Mouse (Mus musculus) left cerebral cortex, postnatal 14 days (tissue): ENCODE measurements around the gene Cd55b. TPM values are rescaled to one million over a fixed set of nuclear protein-coding genes. Genes with fewer than 3 reads are reported as not detected.

Experiments used
- DNase-seq, 2 experiments: peaks; one replicate each; pipeline ENCODE4 v3.0.0; 2021 to 2022; ENCODE audit warnings: low spot score in 2 of 2, mixed read lengths in 1 of 2
- intact Hi-C: fragments of 180-260 bp; cut with DNase I; formaldehyde crosslinking; loops from one replicate; pipeline ENCODE4 v1.15.1; 2025
- total RNA-seq, 2 experiments: library from RNA; stranded (reverse); gene quantifications; 2 replicates each; pipeline ENCODE4 v1.2.3; 2021

Gene Cd55b
- total RNA-seq, 2 experiments from 2014 or later = 0.59 TPM; not detected in 1

DNA sequence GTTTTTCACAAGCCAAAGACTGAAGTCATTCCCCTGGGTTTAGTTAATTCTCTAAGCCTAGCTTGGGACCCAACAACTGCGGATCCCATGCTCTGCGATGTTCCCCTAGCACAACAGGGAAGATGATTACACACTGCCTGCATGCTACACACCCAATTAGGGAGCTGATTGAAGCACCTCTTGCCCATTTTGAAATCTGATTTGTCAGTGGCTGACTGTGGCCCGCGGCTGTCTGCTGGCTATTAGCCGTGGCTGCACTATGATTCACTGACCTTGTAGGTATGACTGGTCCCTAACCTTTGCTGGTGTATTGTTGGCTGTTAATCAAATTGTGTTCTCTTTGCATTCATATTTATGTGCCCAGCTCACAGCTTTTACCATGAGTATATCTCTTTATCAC lies 51.5 kb downstream of the Cd55b start:
- intact Hi-C loops = no loop called here

DNA sequence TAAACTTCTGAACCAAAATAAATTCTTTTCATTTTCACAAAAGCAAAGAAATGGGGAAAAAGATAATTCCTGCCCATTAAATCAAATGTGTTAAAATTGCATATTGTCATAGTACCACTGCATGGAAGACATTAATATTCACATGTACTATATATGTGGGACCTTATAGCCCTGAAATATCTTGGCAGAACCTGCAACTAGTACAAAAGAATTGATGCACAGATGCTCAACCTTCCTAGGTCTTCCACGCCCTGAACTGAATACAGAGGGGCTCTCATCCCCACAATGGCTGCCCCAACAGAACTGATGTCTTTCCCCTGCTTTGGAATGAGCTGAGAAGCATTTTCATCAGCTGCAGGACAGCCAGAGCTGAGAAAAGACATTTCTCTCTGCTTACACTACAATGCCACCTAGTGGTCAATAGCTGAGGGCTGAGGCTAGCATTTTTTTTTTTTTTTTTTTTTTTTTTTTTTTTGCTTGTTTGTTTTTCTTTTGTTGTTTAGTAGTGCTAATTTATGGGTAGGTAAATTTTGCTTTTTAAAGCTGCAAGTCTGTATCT lies 72.7 kb downstream of the Cd55b start:
- intact Hi-C loops = loop anchor here (10.0 kb wide), 1 partner anchor 1475 kb away; no protein-coding TSS in a partner anchor
- DNase-seq = peak; percentile 40 to 52

More for the DNA sequence above, 51.5 kb downstream of the Cd55b start:
- DNase-seq = no peak

DNA sequence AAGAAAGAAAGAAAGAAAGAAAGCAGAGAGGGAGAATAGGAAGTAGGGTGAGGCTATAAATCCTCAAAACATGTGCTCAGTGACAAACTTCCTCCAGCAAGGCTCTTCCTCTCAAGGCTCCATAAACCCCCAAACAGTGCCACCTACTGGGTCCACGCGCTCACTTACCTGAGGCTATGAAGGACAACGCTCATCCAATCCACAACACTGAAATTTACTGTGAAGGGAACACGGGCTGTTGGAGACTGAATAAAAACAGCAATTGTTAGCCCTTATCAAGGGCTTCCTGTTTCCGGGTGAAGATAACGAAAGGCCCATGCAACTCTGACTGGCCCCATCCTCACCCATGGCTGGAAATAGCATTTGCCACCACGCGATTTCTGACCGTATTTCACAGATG lies 80.4 kb downstream of the Cd55b start:
- intact Hi-C loops = no loop called here
- no peak for DNase-seq

Other genes starting within 250 kb of the Cd55b start
- 1 to 10 TPM; 6.5 to 7.1 TPM for gene Cd55, start 39.7 kb upstream of the Cd55b start, total RNA-seq
- gene Zp3r, start 206.6 kb upstream of the Cd55b start, total RNA-seq = not detected
- gene C4bp, start 238.6 kb upstream of the Cd55b start, total RNA-seq = not detected